Mouse (Mus musculus): ENCODE measurements around the gene Pllp. TPM values are rescaled to one million over a fixed set of nuclear protein-coding genes. Genes with fewer than 3 reads are reported as not detected.
A peak's percentile ranks its signal among the peaks of the same experiment; 100 is the strongest.

The Pllp gene
- polyA plus RNA-seq, 1 experiment from 2014 or later: 3.5 TPM

GRCm38 (mm10) chr8:94674384-94674783 is 21.7 kb downstream of the Pllp start:
- 66% methylated on average over 5 of the region's 5 CpGs for WGBS
- Histone ChIP-seq H3K27me3 (no peaks in the 10 kb centered on the region), H3K4me2 (no peak overlapping the region), H3K9ac (no peak overlapping the region), H3K4me3 (no peak overlapping the region), H3K36me3 (peaks cover 49% of the 10 kb centered on the region), H3K4me1 (peaks cover 13% of the 10 kb centered on the region), H3K27ac (0 out of 2 replicates have a peak overlapping the region, but pooled peaks have one; percentile 13), H3K9me3 (no peaks in the 10 kb centered on the region)
- ATAC-seq (ENCODE audit: borderline replicate concordance, extremely low read depth, low FRiP score, low TSS enrichment): no peak

GRCm38 (mm10) chr8:94666456-94667308 is 29.4 kb downstream of the Pllp start, which contains the start of gene Arl2bp:
Arl2bp (plus strand) TSS chr8:94666600.
- Histone ChIP-seq H3K9me3 (no peaks in the 10 kb centered on the region), H3K27ac (peak within 1 kb of the TSS; percentile 69), H3K36me3 (peaks cover 22% of the 10 kb centered on the region), H3K27me3 (no peaks in the 10 kb centered on the region), H3K9ac (peak within 1 kb of the TSS; percentile 78), H3K4me3 (peak within 1 kb of the TSS; percentile 67), H3K4me2 (peak within 1 kb of the TSS; percentile 67), H3K4me1 (peaks cover 5% of the 10 kb centered on the region; the same call in 1 of the 2 replicates)
- WGBS: under 1% methylated on average over 73 of the region's 74 CpGs
- peak; percentile 99 for ATAC-seq (ENCODE audit: borderline replicate concordance, extremely low read depth, low FRiP score, low TSS enrichment)

- Histone ChIP-seq H3K27me3 (no peaks in the 10 kb centered on the region), H3K9ac (no peak overlapping the region), H3K27ac (no peak overlapping the region), H3K4me1 (peaks cover 5% of the 10 kb centered on the region; the same call in 1 of the 2 replicates), H3K36me3 (peaks cover 7% of the 10 kb centered on the region; the same call in 1 of the 2 replicates), H3K4me3 (no peak overlapping the region), H3K4me2 (no peak overlapping the region), H3K9me3 (no peaks in the 10 kb centered on the region)
- ATAC-seq (ENCODE audit: borderline replicate concordance, extremely low read depth, low FRiP score, low TSS enrichment): no peak
- 66% methylated on average over 2 of the region's 2 CpGs for WGBS
Observed at GRCm38 (mm10) chr8:94664722-94665121, 31.4 kb downstream of the Pllp start.

- 59% methylated on average over 4 of the region's 4 CpGs for WGBS
Observed at GRCm38 (mm10) chr8:94660418-94660817, 35.7 kb downstream of the Pllp start.

GRCm38 (mm10) chr8:94658031-94658430 is 38.0 kb downstream of the Pllp start:
- Histone ChIP-seq H3K4me1 (no peaks in the 10 kb centered on the region), H3K36me3 (peaks cover 33% of the 10 kb centered on the region)
- ATAC-seq (ENCODE audit: borderline replicate concordance, extremely low read depth, low FRiP score, low TSS enrichment): no peak

More at GRCm38 (mm10) chr8:94660418-94660817, 35.7 kb downstream of the Pllp start:
- no peak for ATAC-seq (ENCODE audit: borderline replicate concordance, extremely low read depth, low FRiP score, low TSS enrichment)
- Histone ChIP-seq H3K36me3 (peaks cover 21% of the 10 kb centered on the region), H3K4me2 (no peak overlapping the region), H3K27me3 (no peaks in the 10 kb centered on the region), H3K9me3 (no peaks in the 10 kb centered on the region), H3K4me1 (no peaks in the 10 kb centered on the region), H3K9ac (no peak overlapping the region), H3K27ac (no peak overlapping the region), H3K4me3 (no peak overlapping the region)

GRCm38 (mm10) chr8:94654994-94655393 is 41.1 kb downstream of the Pllp start:
- no peak for ATAC-seq (ENCODE audit: borderline replicate concordance, extremely low read depth, low FRiP score, low TSS enrichment)
- no peaks in the 10 kb centered on the region for H3K4me1 ChIP-seq
- no peak overlapping the region for H3K4me2 ChIP-seq
- H3K4me3 ChIP-seq: no peak overlapping the region
- no peaks in the 10 kb centered on the region for H3K27me3 ChIP-seq
- no peak overlapping the region for H3K9ac ChIP-seq
- H3K36me3 ChIP-seq: peaks cover 47% of the 10 kb centered on the region
- H3K9me3 ChIP-seq: no peaks in the 10 kb centered on the region
- no peak overlapping the region for H3K27ac ChIP-seq

More at GRCm38 (mm10) chr8:94658031-94658430, 38.0 kb downstream of the Pllp start:
- Histone ChIP-seq H3K27me3 (no peaks in the 10 kb centered on the region), H3K4me2 (no peak overlapping the region), H3K9ac (no peak overlapping the region), H3K4me3 (no peak overlapping the region), H3K9me3 (no peaks in the 10 kb centered on the region), H3K27ac (no peak overlapping the region)
- WGBS: 93% methylated on average over 2 of the region's 2 CpGs

GRCm38 (mm10) chr8:94652951-94653350 is 43.1 kb downstream of the Pllp start:
- Histone ChIP-seq H3K27me3 (no peaks in the 10 kb centered on the region), H3K27ac (no peak overlapping the region), H3K9ac (no peak overlapping the region), H3K9me3 (no peaks in the 10 kb centered on the region), H3K36me3 (peaks cover 43% of the 10 kb centered on the region), H3K4me2 (no peak overlapping the region), H3K4me3 (no peak overlapping the region), H3K4me1 (no peaks in the 10 kb centered on the region)
- 91% methylated on average over 3 of the region's 3 CpGs for WGBS
- ATAC-seq (ENCODE audit: borderline replicate concordance, extremely low read depth, low FRiP score, low TSS enrichment): no peak

GRCm38 (mm10) chr8:94649496-94649895 is 46.6 kb downstream of the Pllp start:
- Histone ChIP-seq H3K27ac (no peak overlapping the region), H3K36me3 (peaks cover 43% of the 10 kb centered on the region; the same call in 1 of the 2 replicates), H3K4me2 (no peak overlapping the region), H3K4me3 (no peak overlapping the region), H3K9ac (no peak overlapping the region), H3K9me3 (no peaks in the 10 kb centered on the region), H3K27me3 (no peaks in the 10 kb centered on the region), H3K4me1 (no peaks in the 10 kb centered on the region)
- no peak for ATAC-seq (ENCODE audit: borderline replicate concordance, extremely low read depth, low FRiP score, low TSS enrichment)
- WGBS: 72% methylated on average over 3 of the region's 3 CpGs

- no peak overlapping the region for H3K27ac ChIP-seq
- H3K36me3 ChIP-seq: peaks cover 42% of the 10 kb centered on the region
- 91% methylated on average over 3 of the region's 3 CpGs for WGBS
- no peak overlapping the region for H3K4me3 ChIP-seq
- no peak overlapping the region for H3K9ac ChIP-seq
- no peak for ATAC-seq (ENCODE audit: borderline replicate concordance, extremely low read depth, low FRiP score, low TSS enrichment)
- H3K9me3 ChIP-seq: no peaks in the 10 kb centered on the region
- H3K4me1 ChIP-seq: no peaks in the 10 kb centered on the region
- no peaks in the 10 kb centered on the region for H3K27me3 ChIP-seq
- H3K4me2 ChIP-seq: no peak overlapping the region
Observed at GRCm38 (mm10) chr8:94646165-94646564, 49.9 kb downstream of the Pllp start.

- Histone ChIP-seq H3K9ac (no peak overlapping the region), H3K9me3 (no peaks in the 10 kb centered on the region), H3K27me3 (no peaks in the 10 kb centered on the region), H3K27ac (no peak overlapping the region), H3K4me2 (no peak overlapping the region), H3K4me3 (no peak overlapping the region), H3K36me3 (peaks cover 50% of the 10 kb centered on the region), H3K4me1 (no peaks in the 10 kb centered on the region)
- 43% methylated on average over 1 of the region's 1 CpGs for WGBS
- no peak for ATAC-seq (ENCODE audit: borderline replicate concordance, extremely low read depth, low FRiP score, low TSS enrichment)
Observed at GRCm38 (mm10) chr8:94645202-94645601, 50.9 kb downstream of the Pllp start.

- Histone ChIP-seq H3K36me3 (peaks cover 65% of the 10 kb centered on the region), H3K4me1 (no peaks in the 10 kb centered on the region), H3K4me3 (no peak overlapping the region), H3K9ac (no peak overlapping the region), H3K4me2 (no peak overlapping the region), H3K27me3 (no peaks in the 10 kb centered on the region), H3K27ac (no peak overlapping the region), H3K9me3 (no peaks in the 10 kb centered on the region)
- ATAC-seq (ENCODE audit: borderline replicate concordance, extremely low read depth, low FRiP score, low TSS enrichment): no peak
- 81% methylated on average over 3 of the region's 3 CpGs for WGBS
Observed at GRCm38 (mm10) chr8:94641938-94642337, 54.1 kb downstream of the Pllp start.

GRCm38 (mm10) chr8:94641183-94641582 is 54.9 kb downstream of the Pllp start:
- no peak overlapping the region for H3K4me3 ChIP-seq
- no peak for ATAC-seq (ENCODE audit: borderline replicate concordance, extremely low read depth, low FRiP score, low TSS enrichment)
- no peak overlapping the region for H3K4me2 ChIP-seq
- H3K4me1 ChIP-seq: no peaks in the 10 kb centered on the region
- peaks cover 65% of the 10 kb centered on the region for H3K36me3 ChIP-seq
- no peaks in the 10 kb centered on the region for H3K9me3 ChIP-seq
- H3K27me3 ChIP-seq: no peaks in the 10 kb centered on the region
- H3K9ac ChIP-seq: no peak overlapping the region
- WGBS: 83% methylated on average over 2 of the region's 2 CpGs
- H3K27ac ChIP-seq: no peak overlapping the region

Data from lung, embryonic 15.5 days (tissue).